Mouse (Mus musculus) bone marrow, adult 2 months (tissue): ENCODE results near the gene Adgrg5. TPM values are rescaled to one million over a fixed set of nuclear protein-coding genes. Genes with fewer than 3 reads are reported as not detected.

Source experiments
- H3K27ac ChIP-seq: fragments of 200-500 bp; 2 replicates; pipeline ENCODE4 v1.5.1; 2012; ENCODE audit warnings: low read depth, mild to moderate bottlenecking, control low read depth, inconsistent platforms, low read length; ENCODE audit not compliant: control insufficient read depth, poor library complexity, insufficient read depth
- H3K4me1 ChIP-seq: fragments of 200-500 bp; 2 replicates; pipeline ENCODE4 v1.6.1; 2011; ENCODE audit warnings: low read length; ENCODE audit not compliant: control insufficient read depth, insufficient read depth
- H3K4me3 ChIP-seq: fragments of 200-500 bp; replicated peaks from 2 replicates; pipeline ENCODE3; 2011; ENCODE audit warnings: mild to moderate bottlenecking, low read depth, low read length, control low read depth; ENCODE audit not compliant: control insufficient read depth
- CTCF ChIP-seq: fragments of 200-500 bp; IDR thresholded peaks from 2 replicates; pipeline ENCODE4 v1.5.1; 2011; ENCODE audit warnings: low read length, control low read depth; ENCODE audit not compliant: control insufficient read depth, insufficient read depth
- POLR2A ChIP-seq: fragments of 200-500 bp; IDR thresholded peaks from 2 replicates; pipeline ENCODE4 v1.6.1; 2011; ENCODE audit warnings: low read depth, mild to moderate bottlenecking, control low read depth, low read length, borderline replicate concordance; ENCODE audit not compliant: control insufficient read depth
- WGBS: fragments of 180-500 bp; shearing (Covaris S2); methylation state at CpG from one replicate; pipeline ENCODE4 v1.1.7; 2018; 5-methylcytosine and 5-hydroxymethylcytosine counted together
- polyA plus RNA-seq: library from polyadenylated mRNA; stranded (reverse); fragments of >200 nt; gene quantifications from 2 replicates; pipeline ENCODE4 v1.2.4, GENCODE M21; 2011; ENCODE audit warnings: low replicate concordance; ENCODE audit not compliant: missing spikeins, insufficient read depth, insufficient read length

Gene Adgrg5
- polyA plus RNA-seq, 1 experiment: 2.5 TPM

DNA sequence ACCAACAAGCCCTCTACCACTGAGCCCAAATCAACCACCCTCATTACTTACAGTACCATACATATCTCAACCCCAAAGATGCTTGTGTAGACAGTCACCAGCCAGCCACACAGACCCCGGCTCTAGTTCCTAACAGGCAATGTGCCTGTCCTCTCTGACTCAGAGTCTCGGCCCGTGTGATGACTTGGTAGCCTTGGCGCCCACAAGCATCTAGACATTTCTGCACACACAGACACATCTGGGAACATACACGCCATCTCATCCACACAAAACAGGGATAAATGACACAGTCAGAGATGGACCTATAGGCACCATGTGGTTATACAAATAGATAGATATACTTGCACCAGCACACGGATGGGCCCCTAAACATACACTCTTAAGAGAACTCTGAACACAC, 9.2 kb upstream of the Adgrg5 start:
- Histone ChIP-seq H3K27ac (no peak overlapping the region), H3K4me3 (no peak overlapping the region), H3K4me1 (no peaks in the 10 kb centered on the region)
- TF ChIP-seq CTCF (no peak), POLR2A (no peak)
- WGBS: 82% methylated on average over 6 of the region's 6 CpGs

DNA sequence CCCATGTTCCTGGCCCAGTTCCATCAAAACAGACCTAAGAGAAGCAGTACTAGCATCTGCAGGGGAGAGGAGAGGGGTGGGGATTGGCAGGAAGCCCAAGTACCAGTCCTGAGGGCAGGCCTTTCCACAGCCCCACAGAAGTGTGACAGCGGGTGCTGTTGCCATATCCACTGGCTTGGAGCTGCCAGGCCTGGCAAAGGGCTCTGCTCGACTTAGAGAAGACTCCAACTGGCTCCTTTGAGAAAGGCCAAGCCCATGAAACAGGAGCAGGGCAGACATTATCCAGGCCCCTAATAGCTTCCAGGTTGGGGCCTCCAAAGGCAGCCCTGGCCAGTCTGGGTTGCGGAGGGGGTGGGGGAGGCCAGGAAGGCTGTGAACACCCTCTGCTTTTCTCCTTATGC, 8.8 kb upstream of the Adgrg5 start:
- H3K27ac ChIP-seq: no peak overlapping the region
- H3K4me3 ChIP-seq: no peak overlapping the region
- 52% methylated on average over 3 of the region's 3 CpGs for WGBS
- H3K4me1 ChIP-seq: no peaks in the 10 kb centered on the region
- TF ChIP-seq CTCF (no peak), POLR2A (no peak)

DNA sequence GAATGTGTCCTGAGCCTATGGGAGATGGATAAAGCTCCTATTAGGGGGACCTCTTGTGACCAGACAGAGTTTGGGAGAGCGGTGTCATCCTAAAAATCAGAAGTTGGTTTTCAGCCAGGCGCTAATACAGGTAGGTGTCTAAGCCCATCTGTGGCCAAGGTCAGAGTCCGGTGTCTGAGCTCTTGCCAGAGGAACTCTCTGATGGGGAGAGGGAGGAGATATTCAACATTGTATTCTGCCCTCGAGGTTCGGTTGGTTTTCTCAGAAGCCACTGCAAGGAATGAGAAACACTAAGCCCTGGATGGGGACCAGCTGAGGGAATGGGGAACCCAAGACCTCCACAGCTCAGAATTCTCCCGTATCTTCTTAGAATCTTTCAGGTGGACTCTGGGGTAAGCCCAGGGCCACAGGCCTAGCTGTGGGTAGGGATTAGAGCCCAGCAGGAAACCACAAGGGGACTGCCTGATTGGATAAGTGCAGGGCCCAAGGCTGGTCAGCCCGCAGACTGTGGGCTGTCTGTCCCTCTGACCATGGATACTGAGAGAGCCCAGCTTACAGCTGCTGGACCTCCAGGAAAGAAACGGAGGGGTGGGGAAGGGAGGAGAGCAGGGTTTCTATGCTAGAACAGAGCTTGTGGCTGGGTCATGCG, 7.1 kb upstream of the Adgrg5 start:
- TF ChIP-seq CTCF: no peak
- no peak for TF ChIP-seq POLR2A
- Histone ChIP-seq H3K27ac (no peak overlapping the region), H3K4me3 (no peak overlapping the region), H3K4me1 (no peaks in the 10 kb centered on the region)
- WGBS: 32% methylated on average over 9 of the region's 9 CpGs

DNA sequence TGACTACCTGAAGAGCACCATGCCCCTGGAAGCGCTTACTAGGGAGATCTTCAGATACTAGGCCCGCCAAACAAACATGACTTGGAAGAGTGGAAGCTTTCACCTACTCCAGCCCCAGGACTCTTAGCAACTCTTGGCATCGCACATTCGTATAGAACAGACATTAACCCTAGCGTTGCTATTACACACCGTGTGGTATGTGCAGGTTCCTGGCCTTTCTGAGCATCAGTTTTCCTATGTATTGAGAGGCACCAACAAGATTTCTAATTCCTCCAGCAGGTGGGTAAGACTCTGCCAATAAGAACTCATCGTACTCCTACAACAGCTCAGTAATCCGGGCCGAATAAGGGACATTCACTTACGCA, 6.6 kb upstream of the Adgrg5 start:
- Histone ChIP-seq H3K27ac (no peak overlapping the region), H3K4me1 (no peaks in the 10 kb centered on the region), H3K4me3 (peak overlapping the region; percentile 52)
- TF ChIP-seq CTCF (no peak), POLR2A (no peak)
- 15% methylated on average over 10 of the region's 10 CpGs for WGBS

DNA sequence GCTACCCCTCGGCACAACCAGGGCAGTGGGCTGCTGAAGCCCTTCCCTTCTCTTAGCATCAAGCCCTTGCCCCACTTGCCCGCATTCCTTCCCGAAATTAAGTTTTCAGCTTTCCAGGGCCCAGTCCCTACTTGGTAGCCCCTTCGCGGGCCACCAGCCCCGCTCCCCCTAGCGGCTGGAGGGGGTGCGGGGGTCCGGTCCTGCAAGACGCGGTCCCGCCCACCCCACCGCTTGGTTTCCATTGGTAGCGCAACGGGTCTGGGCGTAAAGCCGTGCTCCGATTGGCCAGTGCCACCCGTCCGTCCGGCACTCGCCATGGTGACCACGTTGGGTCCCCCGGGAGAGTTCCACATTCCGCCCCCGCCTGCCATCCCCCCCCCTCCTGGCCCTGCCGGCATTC, 6.1 kb upstream of the Adgrg5 start:
- WGBS: 1% methylated on average over 25 of the region's 27 CpGs
- H3K4me3 ChIP-seq: peak overlapping the region; percentile 56
- no peak overlapping the region for H3K27ac ChIP-seq
- TF ChIP-seq POLR2A (no peak; the same call in 1 of the 2 replicates), CTCF (peak; percentile 33; the same call in 1 of the 2 replicates)
- no peaks in the 10 kb centered on the region; the same call in 1 of the 2 replicates for H3K4me1 ChIP-seq

DNA sequence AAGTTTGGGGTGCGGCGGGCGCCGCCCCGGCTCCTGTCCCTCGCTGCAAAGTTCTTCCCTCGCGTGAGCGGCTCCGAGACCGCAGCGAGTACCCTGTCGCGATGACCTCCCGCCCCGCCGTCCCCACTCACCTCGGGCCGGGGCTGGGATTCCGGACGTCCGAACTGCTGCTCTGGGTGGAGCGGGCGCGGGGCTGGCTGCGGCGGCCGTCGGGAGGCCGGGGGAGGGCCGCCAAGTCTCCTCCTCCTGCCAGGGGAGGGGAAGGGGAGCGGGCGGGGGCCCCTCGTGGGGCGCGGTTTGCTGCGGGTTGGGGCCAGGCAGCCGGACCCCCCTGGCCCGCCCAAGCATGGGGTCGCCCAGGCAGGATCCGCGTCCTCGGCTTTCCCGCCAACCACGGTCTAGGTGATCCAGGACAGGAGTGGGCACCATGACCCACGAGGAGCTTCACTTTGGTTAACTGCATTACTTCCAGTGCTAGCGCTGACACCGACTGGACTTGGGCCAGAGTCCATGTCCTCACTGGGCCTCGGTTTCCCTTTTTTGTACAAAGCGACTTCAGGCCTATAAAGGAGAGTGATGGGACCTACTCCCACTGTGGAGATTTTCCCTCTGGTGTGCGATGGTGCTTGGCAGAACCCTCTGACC, 5.5 kb upstream of the Adgrg5 start, which contains the start of gene Ccdc102a:
TSS of gene Ccdc102a (minus strand) at position 248 of the 645 bp plus-strand sequence.
- peak within 1 kb of the TSS; percentile 56 for H3K4me3 ChIP-seq
- no peak for TF ChIP-seq CTCF
- no peak for TF ChIP-seq POLR2A
- 8% methylated on average over 40 of the region's 51 CpGs for WGBS
- H3K4me1 ChIP-seq: no peaks in the 10 kb centered on the region; the same call in 1 of the 2 replicates
- no peak within 1 kb of the TSS for H3K27ac ChIP-seq

DNA sequence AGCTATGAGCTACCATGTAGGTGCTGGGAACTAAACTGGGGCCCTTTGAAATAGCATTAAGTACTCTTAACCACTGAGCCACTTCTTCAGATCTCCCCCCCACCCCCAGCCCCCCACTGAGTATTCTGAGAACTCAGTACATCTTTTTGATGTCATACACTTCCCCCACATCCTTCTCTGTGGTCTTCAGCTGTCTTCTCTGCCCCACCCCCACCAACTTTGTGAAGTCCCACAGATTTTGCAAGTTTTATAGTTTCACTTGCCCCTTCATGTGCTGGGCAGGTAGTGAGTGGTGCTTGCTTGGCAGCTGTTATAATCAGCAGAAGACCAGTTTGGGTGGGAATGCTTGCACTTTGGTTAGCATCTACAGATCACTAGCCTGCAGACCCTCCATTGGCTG, 4.2 kb upstream of the Adgrg5 start:
- Histone ChIP-seq H3K4me3 (no peak overlapping the region), H3K27ac (peak overlapping the region; percentile 30; the same call in 1 of the 2 replicates), H3K4me1 (no peaks in the 10 kb centered on the region; the same call in 1 of the 2 replicates)
- TF ChIP-seq CTCF (no peak), POLR2A (no peak)

DNA sequence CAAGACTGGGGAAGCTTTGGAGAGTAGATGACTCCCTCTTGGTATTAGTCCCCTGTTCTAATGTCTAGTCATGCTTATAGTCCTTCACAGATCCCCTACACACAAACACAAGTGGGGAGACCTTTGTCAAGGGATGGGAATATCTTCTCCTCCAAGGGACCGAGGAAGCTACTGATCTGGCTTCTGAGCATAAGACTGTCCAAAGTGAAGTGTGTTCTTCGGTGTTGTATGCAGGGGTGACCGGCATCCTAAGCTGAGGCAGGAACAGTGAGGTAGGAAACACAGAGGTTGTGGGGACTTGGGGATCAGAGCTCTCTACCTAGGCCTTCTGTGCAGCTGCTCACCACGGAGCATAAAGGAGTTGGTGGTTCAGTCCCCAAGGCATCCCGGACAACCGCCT, 1.3 kb upstream of the Adgrg5 start:
- H3K4me1 ChIP-seq: no peaks in the 10 kb centered on the region; the same call in 1 of the 2 replicates
- no peak for TF ChIP-seq CTCF
- no peak for TF ChIP-seq POLR2A
- no peak overlapping the region for H3K27ac ChIP-seq
- WGBS: 75% methylated on average over 6 of the region's 6 CpGs
- no peak overlapping the region for H3K4me3 ChIP-seq
